Mouse (Mus musculus) kidney, adult 11 months (tissue): ENCODE data around the gene Tmem267.

Experiments
- DNase-seq: peaks from one replicate; pipeline ENCODE4 v3.0.0; 2022

The Tmem267 gene

DNA sequence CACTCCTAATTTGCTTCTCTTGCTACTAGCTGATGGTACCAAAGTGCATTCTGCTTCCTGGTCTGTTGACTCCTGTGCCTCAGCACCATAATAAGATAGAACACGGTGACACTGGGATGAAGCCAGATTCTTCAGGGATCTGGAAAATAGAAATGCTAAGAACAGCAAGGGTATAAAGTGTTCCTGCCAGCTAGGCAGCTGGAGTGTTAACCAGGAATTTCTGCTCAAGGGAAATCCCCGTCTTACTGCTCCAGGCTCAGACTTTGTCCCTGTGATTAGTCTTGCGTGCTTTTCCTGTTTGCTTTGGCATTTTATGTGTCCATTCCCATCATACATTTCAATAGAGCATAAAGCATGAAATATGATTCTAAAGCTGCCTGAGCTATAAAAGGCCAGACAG lies 131.9 kb downstream of the Tmem267 start:
- peak; percentile 83 for DNase-seq

- DNase-seq: no peak
Measured at GRCm38 (mm10) chr13:119623634-119624033, 135.8 kb downstream of the Tmem267 start, which contains the start of gene Ccl28. Gene Ccl28 (plus strand): TSS chr13:119623819.

DNA sequence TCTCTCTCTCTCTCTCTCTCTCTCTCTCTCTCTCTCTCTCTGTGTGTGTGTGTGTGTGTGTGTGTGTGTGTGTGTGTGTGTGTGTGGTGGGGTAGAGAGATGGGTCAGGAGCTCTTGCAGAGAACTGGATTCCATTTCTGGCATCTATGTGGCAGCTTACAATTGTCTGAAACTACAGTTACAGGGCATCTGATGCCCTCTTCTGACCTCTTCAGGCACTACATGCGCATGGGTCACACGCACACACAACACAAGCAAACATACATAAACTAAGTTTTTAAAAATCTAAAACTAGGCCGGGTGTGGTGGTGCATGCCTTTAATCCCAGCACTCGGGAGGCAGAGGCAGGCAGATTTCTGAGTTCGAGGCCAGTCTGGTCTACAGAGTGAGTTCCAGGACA lies 138.1 kb downstream of the Tmem267 start:
- DNase-seq: peak; percentile 45

- DNase-seq: peak; percentile 78
Measured at GRCm38 (mm10) chr13:119631482-119632155, 143.8 kb downstream of the Tmem267 start.

- no peak for DNase-seq
Measured at GRCm38 (mm10) chr13:119632156-119632548, 144.3 kb downstream of the Tmem267 start.

GRCm38 (mm10) chr13:119635496-119635895 lies 147.7 kb downstream of the Tmem267 start:
- DNase-seq: no peak

GRCm38 (mm10) chr13:119637837-119638236 lies 150.0 kb downstream of the Tmem267 start:
- peak; percentile 18 for DNase-seq

DNA sequence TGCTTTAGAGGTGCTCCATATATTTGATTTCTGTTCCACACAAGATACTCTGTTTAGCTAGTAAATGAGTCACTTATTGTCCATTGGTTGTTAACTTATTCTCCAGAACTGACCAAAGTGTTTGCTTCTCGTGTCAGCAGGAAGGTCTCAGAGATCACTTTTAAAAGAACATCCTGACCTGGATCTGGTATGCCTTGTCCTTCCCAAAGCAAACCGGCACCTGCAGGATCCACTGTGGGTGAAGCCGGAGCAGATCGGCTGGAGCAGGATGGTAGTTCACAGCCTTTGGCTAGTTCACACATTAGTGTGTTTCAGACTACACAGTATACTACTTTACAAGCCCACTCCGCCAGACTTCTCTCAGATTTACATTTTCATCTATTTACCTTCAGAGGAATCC lies 150.6 kb downstream of the Tmem267 start:
- DNase-seq: peak; percentile 58

- DNase-seq: no peak
Measured at GRCm38 (mm10) chr13:119639302-119639701, 151.5 kb downstream of the Tmem267 start.

DNA sequence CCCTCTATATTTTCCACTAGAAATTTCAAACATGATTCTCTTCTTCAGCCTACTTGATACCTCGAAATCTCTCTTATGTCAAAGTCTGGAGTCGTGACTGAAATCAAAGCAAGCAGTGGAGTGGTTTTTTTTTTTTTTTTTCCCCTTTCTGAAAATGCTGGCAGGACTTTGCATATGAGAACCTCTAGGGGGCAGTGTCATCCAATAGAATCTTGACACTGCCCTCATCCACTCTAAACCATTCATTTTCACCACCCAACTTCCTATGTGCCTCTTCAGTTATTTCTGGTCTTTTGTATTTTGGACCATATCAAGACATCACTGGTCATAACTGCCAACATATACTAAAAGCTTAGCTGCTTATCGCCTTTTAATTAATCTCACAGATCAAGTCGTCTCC lies 152.7 kb downstream of the Tmem267 start:
- DNase-seq: no peak

GRCm38 (mm10) chr13:119641145-119641544 lies 153.3 kb downstream of the Tmem267 start:
- no peak for DNase-seq

DNA sequence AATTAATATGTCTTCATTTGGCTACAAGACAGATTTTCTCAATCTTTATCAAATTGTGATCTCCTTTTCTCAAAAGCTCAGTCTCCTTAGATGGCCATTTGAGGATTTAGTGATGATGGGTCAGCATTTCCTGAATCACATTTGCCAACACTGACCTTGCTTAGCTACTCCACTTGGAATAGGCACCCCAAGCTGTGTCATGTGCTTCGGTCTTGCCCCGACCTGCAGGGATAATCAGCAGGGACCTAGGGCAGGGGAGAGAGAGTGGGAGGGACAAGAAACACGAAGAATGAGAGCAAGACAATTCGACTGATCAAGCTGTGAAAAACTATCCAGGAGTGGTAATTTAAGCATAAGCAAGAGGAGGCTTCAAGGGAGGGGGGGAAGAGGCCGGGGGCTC lies 156.9 kb downstream of the Tmem267 start:
- DNase-seq: no peak

DNA sequence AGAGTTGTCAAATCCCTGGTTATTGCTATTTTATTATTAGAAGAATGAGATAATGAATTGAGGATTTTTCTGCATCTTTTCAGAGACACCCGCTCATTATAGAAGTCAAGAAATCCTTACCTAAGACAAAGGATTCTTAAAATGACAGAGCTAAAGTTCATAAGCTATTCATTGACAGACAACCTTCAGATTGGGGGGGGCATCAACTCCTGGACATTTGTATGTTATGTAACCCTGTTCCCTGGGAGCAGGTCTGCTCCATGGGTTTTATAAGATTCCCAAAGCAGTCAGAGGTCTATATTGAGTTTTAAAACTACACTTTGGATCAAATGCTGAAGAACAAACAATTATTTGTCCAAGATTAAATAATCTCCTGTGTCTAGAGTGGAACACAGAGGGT lies 158.7 kb downstream of the Tmem267 start:
- no peak for DNase-seq

DNA sequence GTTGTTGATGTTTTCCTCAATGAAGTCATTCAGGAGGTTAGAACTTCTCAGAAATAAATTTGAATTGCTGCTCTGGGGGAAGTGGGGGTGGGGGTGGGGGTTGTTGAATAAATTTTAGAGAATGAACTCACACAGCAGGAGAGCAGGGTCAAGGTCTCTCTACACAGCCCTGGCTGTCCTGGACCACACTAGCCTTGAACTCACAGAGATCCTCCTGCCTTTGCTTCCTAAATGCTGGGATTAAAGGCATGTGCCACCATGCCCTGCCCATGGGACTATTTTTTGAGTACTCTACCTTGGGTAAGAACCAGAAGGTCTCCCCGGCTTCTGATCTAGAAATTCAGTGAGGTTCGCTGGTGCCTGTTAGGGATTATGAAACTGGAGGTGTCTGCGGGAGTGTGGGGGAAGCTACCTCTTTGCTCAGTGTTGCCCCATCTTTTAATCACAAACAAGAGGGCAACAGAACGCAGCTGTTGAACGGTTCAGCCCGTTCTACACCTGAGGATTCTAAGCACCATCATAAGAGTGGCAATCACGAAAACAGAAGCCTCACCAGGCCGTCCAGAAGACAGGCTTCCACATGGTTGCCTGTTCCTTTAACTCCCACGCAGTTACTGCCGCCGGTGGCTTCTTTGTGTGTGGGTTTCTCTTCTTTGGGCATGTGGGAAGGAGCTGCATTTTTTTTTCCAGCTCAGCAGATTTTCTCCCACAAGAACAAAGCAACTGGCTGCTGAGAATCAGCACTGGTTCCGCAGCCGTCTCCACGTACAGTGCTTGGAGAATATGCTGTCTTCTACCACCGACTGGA lies 161.3 kb downstream of the Tmem267 start:
- no peak for DNase-seq

GRCm38 (mm10) chr13:119649699-119650046 lies 161.8 kb downstream of the Tmem267 start:
- no peak for DNase-seq

DNA sequence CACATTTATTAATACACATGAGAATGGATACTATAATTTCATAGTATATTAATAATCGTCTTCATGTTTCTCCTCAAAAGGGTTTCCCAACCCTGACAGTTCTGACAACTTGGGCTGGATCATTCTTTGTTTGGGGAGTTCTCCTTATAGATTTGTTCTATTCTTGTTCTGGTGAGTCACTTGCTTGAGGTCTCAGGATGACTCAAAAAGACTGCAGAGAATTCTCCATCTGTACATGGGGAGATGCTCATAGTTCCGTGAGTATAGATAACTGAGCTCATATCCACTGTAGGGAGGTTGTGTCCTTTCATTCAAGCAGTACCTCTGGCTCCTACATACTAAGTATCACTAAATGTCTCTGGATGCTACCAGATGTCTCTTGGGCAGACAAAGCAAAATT lies 166.9 kb downstream of the Tmem267 start:
- DNase-seq: no peak

- no peak for DNase-seq
Measured at GRCm38 (mm10) chr13:119656246-119656645, 168.4 kb downstream of the Tmem267 start.

DNA sequence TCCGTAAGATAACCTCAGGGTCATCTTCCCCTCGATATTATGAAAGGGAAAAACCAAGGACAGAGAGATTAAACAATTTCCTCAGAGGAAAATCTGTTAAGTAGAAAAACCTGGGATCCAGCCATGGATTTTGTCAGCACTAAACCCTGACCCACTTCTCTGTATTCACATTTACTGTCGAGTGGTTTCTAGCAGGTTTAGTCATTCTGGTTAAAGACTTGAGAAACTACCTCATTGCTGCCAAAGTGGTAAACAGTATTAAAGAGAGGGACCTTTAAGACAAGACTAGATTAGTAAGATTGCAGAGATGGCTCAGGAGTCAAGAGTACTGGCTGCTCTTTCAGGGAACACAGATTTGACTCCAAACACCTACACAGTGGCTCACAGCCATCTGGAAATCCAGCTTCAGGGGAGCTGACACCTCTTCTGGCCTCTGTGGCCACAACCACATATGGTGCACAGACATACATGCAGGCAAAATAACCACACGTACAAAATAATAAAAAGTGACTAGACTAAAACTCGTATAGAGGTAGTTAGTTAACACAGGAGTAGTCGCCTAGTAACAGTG lies 169.1 kb downstream of the Tmem267 start:
- DNase-seq: no peak
